ENCODE assay signal across 15 mouse cellular contexts in the genomic region with DNA sequence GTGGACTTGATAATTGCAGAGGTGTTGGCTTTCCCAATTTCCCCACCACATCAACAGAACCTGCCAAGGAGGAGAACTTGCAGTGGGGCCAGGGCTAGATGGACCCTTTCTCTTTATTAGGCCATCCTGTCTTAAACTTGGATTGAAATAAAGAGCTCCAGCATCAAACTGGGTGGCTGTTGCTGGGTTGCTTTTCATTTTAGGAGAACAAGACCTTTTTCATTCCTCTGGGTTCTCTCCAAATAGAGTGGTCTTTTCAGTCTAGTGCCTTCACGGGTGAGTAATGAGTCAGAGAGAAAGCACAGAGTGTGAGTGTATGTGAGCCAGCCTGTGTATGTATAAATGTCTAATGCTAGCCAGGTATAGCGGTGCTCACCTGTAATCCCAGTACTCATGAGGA. TPM values are rescaled to one million over a fixed set of nuclear protein-coding genes. Genes with fewer than 3 reads are reported as not detected.
DNase-seq lines count a peak whose midpoint lies in the region; ATAC-seq and TF ChIP-seq lines count a peak whose summit lies in the region.
"Had no signal": no experiment of that assay in that cellular context is flagged by ENCODE, and none has a peak within 500 bp of the region (broad histone marks: within the 10 kb centered on the region; RNA-seq: fewer than 3 reads in every experiment).

No protein-coding gene starts in this region.

- H3K4me1 ChIP-seq in heart, embryonic 15.5 days (replicated peaks), result peaks cover 8% of the 10 kb centered on the region
- peaks cover 8% of the 10 kb centered on the region; the same call in 1 of the 2 replicates for H3K4me1 ChIP-seq in lung, postnatal 0 days (ENCODE audit: insufficient read depth, low read depth, low read length)
- H3K4me1 ChIP-seq in limb, embryonic 14.5 days (ENCODE audit: control insufficient read depth, insufficient read depth, low read length), result no peaks in the 10 kb centered on the region
- H3K4me1 ChIP-seq: embryonic facial prominence, embryonic 12.5 days; midbrain, embryonic 12.5 days; neural tube, embryonic 15.5 days had no signal

- no peaks in the 10 kb centered on the region for H3K9me3 ChIP-seq in heart, embryonic 15.5 days (replicated peaks)
- H3K9me3 ChIP-seq in lung, postnatal 0 days (ENCODE audit: low read length), result no peaks in the 10 kb centered on the region
- H3K9me3 ChIP-seq in limb, embryonic 14.5 days (ENCODE audit: control insufficient read depth, low read length), result no peaks in the 10 kb centered on the region
- H3K9me3 ChIP-seq: embryonic facial prominence, embryonic 12.5 days; liver, embryonic 13.5 days; midbrain, embryonic 12.5 days; neural tube, embryonic 15.5 days had no signal

- H3K27me3 ChIP-seq in heart, embryonic 15.5 days, result no peaks in the 10 kb centered on the region
- H3K27me3 ChIP-seq in lung, postnatal 0 days (replicated peaks; ENCODE audit: insufficient read depth, low read length), result no peaks in the 10 kb centered on the region
- H3K27me3 ChIP-seq in limb, embryonic 14.5 days (ENCODE audit: control insufficient read depth, insufficient read depth, low read length), result no peaks in the 10 kb centered on the region
- H3K27me3 ChIP-seq: embryonic facial prominence, embryonic 12.5 days; liver, embryonic 13.5 days; midbrain, embryonic 12.5 days; neural tube, embryonic 15.5 days had no signal

- no peak for TF ChIP-seq EP300 in lung, postnatal 0 days (IDR thresholded peaks at IDR 0.05)

- no peak overlapping the region for H3K4me3 ChIP-seq in heart, embryonic 15.5 days
- no peak overlapping the region for H3K4me3 ChIP-seq in lung, postnatal 0 days (ENCODE audit: low read depth, low read length)
- H3K4me3 ChIP-seq in limb, embryonic 14.5 days (replicated peaks; ENCODE audit: low read length), result no peak overlapping the region
- H3K4me3 ChIP-seq: embryonic facial prominence, embryonic 12.5 days; liver, embryonic 13.5 days; midbrain, embryonic 12.5 days; myocyte; neural tube, embryonic 15.5 days had no signal

- peak overlapping the region; percentile 53 for H3K27ac ChIP-seq in heart, embryonic 15.5 days
- peak overlapping the region; percentile 26; the same call in 1 of the 2 replicates for H3K27ac ChIP-seq in lung, postnatal 0 days (ENCODE audit: low read length)
- no peak overlapping the region for H3K27ac ChIP-seq in limb, embryonic 14.5 days (replicated peaks; ENCODE audit: low read depth, low read length)
- H3K27ac ChIP-seq: embryonic facial prominence, embryonic 12.5 days; liver, embryonic 13.5 days; midbrain, embryonic 12.5 days; neural tube, embryonic 15.5 days had no signal

- TF ChIP-seq POLR2A in limb, embryonic 14.5 days (IDR thresholded peaks at IDR 0.05; ENCODE audit: borderline replicate concordance, extremely low read depth, insufficient read depth, insufficient read length), result no peak

- DNase-seq in heart, postnatal 4 days, result no peak
- peak; percentile 35 for DNase-seq in layer of hippocampus, adult 9-11 months
- no peak for DNase-seq in layer of hippocampus, adult 9-10 months (ENCODE audit: low spot score)
- DNase-seq in lung, postnatal 0 days (ENCODE audit: low spot score), result peak; percentile 11
- no peak for DNase-seq in lung, postnatal 14 days
- peak; percentile 17 for DNase-seq in limb, embryonic 14.5 days (ENCODE audit: low spot score)
- no peak for DNase-seq in urinary bladder, postnatal 14 days (ENCODE audit: low spot score)
- DNase-seq: liver, embryonic 13.5 days; thymus, postnatal 4 days had no signal

- TF ChIP-seq CTCF in lung, postnatal 0 days (IDR thresholded peaks at IDR 0.05), result no peak

- no peak overlapping the region for H3K9ac ChIP-seq in heart, embryonic 15.5 days
- H3K9ac ChIP-seq in lung, postnatal 0 days (replicated peaks; ENCODE audit: low read depth), result no peak overlapping the region
- no peak overlapping the region for H3K9ac ChIP-seq in limb, embryonic 14.5 days (ENCODE audit: low read depth, low read length, severe bottlenecking)
- H3K9ac ChIP-seq: embryonic facial prominence, embryonic 12.5 days; liver, embryonic 13.5 days; midbrain, embryonic 12.5 days; neural tube, embryonic 15.5 days had no signal

- H3K4me2 ChIP-seq in heart, embryonic 15.5 days, result no peak overlapping the region
- H3K4me2 ChIP-seq in lung, postnatal 0 days (replicated peaks; ENCODE audit: low read depth, low read length), result no peak overlapping the region
- no peak overlapping the region for H3K4me2 ChIP-seq in limb, embryonic 14.5 days (replicated peaks; ENCODE audit: low read depth, low read length, severe bottlenecking)
- H3K4me2 ChIP-seq: embryonic facial prominence, embryonic 12.5 days; liver, embryonic 13.5 days; midbrain, embryonic 12.5 days; neural tube, embryonic 15.5 days had no signal

- no peaks in the 10 kb centered on the region for H3K36me3 ChIP-seq in heart, embryonic 15.5 days
- H3K36me3 ChIP-seq in lung, postnatal 0 days (ENCODE audit: insufficient read depth, low read length), result no peaks in the 10 kb centered on the region
- H3K36me3 ChIP-seq in limb, embryonic 14.5 days (ENCODE audit: control insufficient read depth, insufficient read depth, low read length), result no peaks in the 10 kb centered on the region
- H3K36me3 ChIP-seq: embryonic facial prominence, embryonic 12.5 days; liver, embryonic 13.5 days; midbrain, embryonic 12.5 days; neural tube, embryonic 15.5 days had no signal

- ATAC-seq in heart, embryonic 15.5 days (replicated peaks; ENCODE audit: insufficient number of reproducible peaks, insufficient read depth, low FRiP score, low read depth), result no peak
- ATAC-seq in lung, postnatal 0 days, result no peak
- no peak for ATAC-seq in limb, embryonic 14.5 days (ENCODE audit: low FRiP score, low read depth)
- ATAC-seq: forebrain, embryonic 16.5 days had no signal

- WGBS in heart, embryonic 15.5 days, result 79% methylated on average over 2 of the region's 2 CpGs
- WGBS in lung, postnatal 0 days, result 55% methylated on average over 2 of the region's 2 CpGs
- WGBS in limb, embryonic 14.5 days, result 66% methylated on average over 2 of the region's 2 CpGs

RNA-seq across cellular contexts. Expression of gene Atl2, which starts 24.4 kb away (rescaled TPM):
- polyA plus RNA-seq in heart, embryonic 15.5 days (2015; fragmentation: Nextera tagmentation; extraction: Ambion mirVana), result 23.7 and 24.7 TPM in 2 replicates
- total RNA-seq in heart, postnatal 4 days (2021), result 10 to 100 TPM; 32.5 to 33.8 TPM
- polyA plus RNA-seq in lung, postnatal 0 days (2015; fragmentation: Nextera tagmentation; extraction: Ambion mirVana), result 19.3 and 22.8 TPM in 2 replicates
- polyA plus RNA-seq in limb, embryonic 14.5 days (2012; rRNA removed), result 21.7 and 25.9 TPM in 2 replicates
- polyA plus RNA-seq in limb, embryonic 14.5 days (2014; fragmentation: Nextera tagmentation; extraction: Ambion mirVana), result 26.1 and 28.8 TPM in 2 replicates

Comparison
In these comparisons a context has a peak if more than half of its experiments do, and no peak if none do; other contexts are left out.
1. DNase-seq: peak in layer of hippocampus, adult 9-11 months (single experiment), lung, postnatal 0 days (single experiment) and limb, embryonic 14.5 days (single experiment); none in heart, postnatal 4 days (single experiment), layer of hippocampus, adult 9-10 months (single experiment), lung, postnatal 14 days (single experiment) and urinary bladder, postnatal 14 days (single experiment).